Mouse (Mus musculus): Measurements from ENCODE around the gene Gm20918. TPM values are rescaled to one million over a fixed set of nuclear protein-coding genes. Genes with fewer than 3 reads are reported as not detected.
"Not testable (repeated sequence)": the region's sequence is repeated elsewhere in the genome, so short reads cannot be mapped to it uniquely, and the experiment has no call there.

The Gm20918 gene
- not detected in 2 replicates for polyA plus RNA-seq (2014; fragmentation: Nextera tagmentation; extraction: Ambion mirVana)

- not testable (repeated sequence) for H3K9ac ChIP-seq (ENCODE audit: low read depth, low read length); H3K4me1 ChIP-seq (ENCODE audit: control insufficient read depth, insufficient read depth, low read length); ATAC-seq (ENCODE audit: low read depth); H3K4me3 ChIP-seq (ENCODE audit: low read depth, low read length); H3K27me3 ChIP-seq (replicated peaks; ENCODE audit: control insufficient read depth, insufficient read depth, low read length); DNase-seq (ENCODE audit: low spot score); H3K4me2 ChIP-seq (ENCODE audit: low read depth, low read length); H3K27ac ChIP-seq (replicated peaks; ENCODE audit: low read depth, low read length); H3K9me3 ChIP-seq (ENCODE audit: control insufficient read depth, low read length); H3K36me3 ChIP-seq (ENCODE audit: control insufficient read depth, insufficient read depth, low read length)
Observed at GRCm38 (mm10) chrY:5043637-5044036, at the start of gene Gm20918. Gene Gm20918 (plus strand): TSS chrY:5043937.

Other genes with a start within 250 kb of the Gm20918 start
- not detected in 2 replicates for gene Gm21820, start 205.5 kb downstream of the Gm20918 start, polyA plus RNA-seq (2014; fragmentation: Nextera tagmentation; extraction: Ambion mirVana)